Mouse (Mus musculus) erythroblast, embryonic 14.5 days (primary cell): ENCODE data around the gene Fjx1.

Source experiments
- GATA1 ChIP-seq: IDR thresholded peaks from 2 replicates; pipeline ENCODE4 v1.6.1; 2012; ENCODE audit warnings: low read length, inconsistent platforms, mixed read lengths
- TAL1 ChIP-seq: IDR thresholded peaks from 3 replicates; pipeline ENCODE4 v1.6.1; 2012; ENCODE audit warnings: low read length, inconsistent platforms, mixed read lengths

GRCm38 (mm10) chr2:102407363-102408184, 44.7 kb downstream of the Fjx1 start, which contains the start of gene Trim44:
- TF ChIP-seq TAL1: no peak
- no peak for TF ChIP-seq GATA1
